Mouse (Mus musculus) spleen, postnatal 14 days (tissue): ENCODE results near the gene Fam196b.

Experiments used
- DNase-seq, 2 experiments: peaks; one replicate each; pipeline ENCODE4 v3.0.0; 2021 to 2022; ENCODE audit warnings: low spot score in 2 of 2

Fam196b gene

GRCm38 (mm10) chr11:34332344-34333031, 17.9 kb downstream of the Fam196b start:
- DNase-seq, result no peak

- no peak for DNase-seq
Measured at GRCm38 (mm10) chr11:34337907-34338306, 23.3 kb downstream of the Fam196b start.

- no peak for DNase-seq
Measured at GRCm38 (mm10) chr11:34339693-34340092, 25.1 kb downstream of the Fam196b start.

- DNase-seq, result no peak
Measured at GRCm38 (mm10) chr11:34343742-34344307, 29.2 kb downstream of the Fam196b start.

- no peak for DNase-seq
Measured at GRCm38 (mm10) chr11:34344310-34344709, 29.7 kb downstream of the Fam196b start.

- no peak for DNase-seq
Measured at GRCm38 (mm10) chr11:34348287-34348918, 33.8 kb downstream of the Fam196b start.

GRCm38 (mm10) chr11:34349453-34350056, 34.9 kb downstream of the Fam196b start:
- no peak for DNase-seq

- DNase-seq, result no peak
Measured at GRCm38 (mm10) chr11:34355406-34355805, 40.8 kb downstream of the Fam196b start.

GRCm38 (mm10) chr11:34356109-34356508, 41.5 kb downstream of the Fam196b start:
- no peak for DNase-seq

GRCm38 (mm10) chr11:34372224-34372623, 57.6 kb downstream of the Fam196b start:
- no peak for DNase-seq

- DNase-seq, result no peak
Measured at GRCm38 (mm10) chr11:34375557-34375956, 60.9 kb downstream of the Fam196b start.

- no peak for DNase-seq
Measured at GRCm38 (mm10) chr11:34377649-34378048, 63.0 kb downstream of the Fam196b start.

GRCm38 (mm10) chr11:34383501-34383900, 68.9 kb downstream of the Fam196b start:
- no peak for DNase-seq

- DNase-seq, result no peak
Measured at GRCm38 (mm10) chr11:34384178-34384577, 69.6 kb downstream of the Fam196b start.

GRCm38 (mm10) chr11:34385001-34385688, 70.5 kb downstream of the Fam196b start:
- DNase-seq, result no peak

GRCm38 (mm10) chr11:34389261-34390116, 74.9 kb downstream of the Fam196b start:
- no peak for DNase-seq

- DNase-seq, result no peak
Measured at GRCm38 (mm10) chr11:34392105-34392504, 77.5 kb downstream of the Fam196b start.

GRCm38 (mm10) chr11:34395802-34396201, 81.2 kb downstream of the Fam196b start:
- DNase-seq, result no peak

- DNase-seq, result no peak
Measured at GRCm38 (mm10) chr11:34397661-34398060, 83.0 kb downstream of the Fam196b start.

GRCm38 (mm10) chr11:34398555-34398954, 83.9 kb downstream of the Fam196b start:
- no peak for DNase-seq

GRCm38 (mm10) chr11:34401343-34401742, 86.7 kb downstream of the Fam196b start:
- DNase-seq, result no peak
